Mouse (Mus musculus): ENCODE results near the gene Rtca. TPM values are rescaled to one million over a fixed set of nuclear protein-coding genes. Genes with fewer than 3 reads are reported as not detected.

Rtca gene
- 10 to 100 TPM; 57.0 to 61.5 TPM for total RNA-seq (2021)
- long read RNA-seq, experiment 1, transcript Rtca-201 (11 exons, 1,594 nt) = major isoform, 50 of 73 reads
- long read RNA-seq, experiment 1, partial matches to known transcripts = 7 of 73 reads
- long read RNA-seq, experiment 1, other reads (novel, unspliced or antisense) = 16 of 73 reads
- long read RNA-seq, experiment 2, transcript Rtca-201 (11 exons, 1,594 nt) = major isoform, 51 of 55 reads
- long read RNA-seq, experiment 2, partial matches to known transcripts = 1 of 55 reads
- long read RNA-seq, experiment 2, other reads (novel, unspliced or antisense) = 3 of 55 reads

DNA sequence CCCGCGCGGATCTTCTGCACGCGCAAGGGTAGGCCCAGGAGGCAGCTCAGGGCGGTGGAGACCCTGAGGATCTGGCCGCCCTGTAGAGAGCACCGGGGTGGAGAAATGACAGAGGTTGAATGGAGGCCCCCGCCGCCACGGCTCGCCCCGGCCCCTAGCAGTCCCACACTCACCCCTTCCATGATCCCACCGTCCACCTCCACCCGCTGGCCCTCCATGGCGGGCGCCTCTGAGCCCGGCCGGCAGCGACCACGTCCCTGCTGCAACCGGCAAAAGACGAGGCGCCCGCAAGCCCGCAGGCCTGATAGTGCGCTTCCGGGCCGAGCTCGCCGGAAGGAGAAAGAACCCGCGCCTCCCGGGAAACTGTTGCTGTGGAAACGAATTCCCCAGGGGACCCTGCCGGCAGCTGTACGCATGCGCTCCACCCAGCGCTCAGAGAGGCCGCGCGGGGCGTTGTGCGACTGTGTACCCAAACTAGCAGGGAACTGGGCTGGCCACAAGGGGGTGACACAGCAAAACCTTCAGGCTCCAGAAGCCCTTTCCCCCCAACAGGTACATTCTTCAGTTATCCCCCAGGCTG lies at the start of gene Rtca:
Gene Rtca, minus strand, starts transcription at position 437 of the 580 bp plus-strand sequence.
- DNase-seq (ENCODE audit: low spot score in 2 of 2) = peak; percentile 98

DNA sequence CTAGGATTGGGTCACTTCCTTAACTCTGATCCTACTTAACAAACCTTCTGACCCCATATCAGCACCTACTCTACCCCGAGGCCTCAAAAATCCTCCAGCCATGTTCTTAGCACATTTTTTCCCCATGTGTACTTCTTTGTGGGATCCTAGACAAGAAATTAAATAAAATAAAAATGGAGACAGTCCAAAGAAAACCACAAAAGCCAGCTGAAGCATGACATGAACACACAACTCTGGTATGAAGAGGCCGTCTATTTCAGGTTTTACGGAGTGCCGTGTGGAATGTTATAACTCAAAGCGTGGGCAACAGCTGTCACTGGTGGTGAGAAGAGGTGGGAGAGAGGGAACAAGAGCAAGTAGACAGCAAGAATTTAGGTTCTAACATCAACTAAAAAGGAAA lies 43.4 kb upstream of the Rtca start:
- DNase-seq (ENCODE audit: low spot score in 2 of 2) = peak in 1 of 2 experiments; percentile 39

DNA sequence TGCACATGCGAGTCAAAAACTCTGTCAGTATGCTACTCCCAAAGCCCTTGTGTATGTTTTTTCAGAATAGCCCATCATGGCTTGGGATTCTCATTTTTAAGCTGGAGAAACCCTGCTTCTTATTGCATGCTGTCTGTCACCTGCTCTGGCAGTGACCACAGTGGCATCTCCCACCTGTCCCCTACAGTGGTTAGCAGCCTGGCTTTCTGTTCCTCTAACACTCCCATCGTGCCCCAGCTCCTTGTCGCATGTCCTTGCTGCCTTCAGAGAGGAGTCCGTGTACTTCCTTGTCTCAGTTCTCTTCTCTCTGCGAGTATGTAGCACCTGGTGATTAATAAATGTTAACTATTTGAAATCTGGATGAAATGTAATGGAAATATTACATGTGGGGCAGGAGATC lies 39.4 kb upstream of the Rtca start:
- DNase-seq (ENCODE audit: low spot score in 2 of 2) = no peak

DNA sequence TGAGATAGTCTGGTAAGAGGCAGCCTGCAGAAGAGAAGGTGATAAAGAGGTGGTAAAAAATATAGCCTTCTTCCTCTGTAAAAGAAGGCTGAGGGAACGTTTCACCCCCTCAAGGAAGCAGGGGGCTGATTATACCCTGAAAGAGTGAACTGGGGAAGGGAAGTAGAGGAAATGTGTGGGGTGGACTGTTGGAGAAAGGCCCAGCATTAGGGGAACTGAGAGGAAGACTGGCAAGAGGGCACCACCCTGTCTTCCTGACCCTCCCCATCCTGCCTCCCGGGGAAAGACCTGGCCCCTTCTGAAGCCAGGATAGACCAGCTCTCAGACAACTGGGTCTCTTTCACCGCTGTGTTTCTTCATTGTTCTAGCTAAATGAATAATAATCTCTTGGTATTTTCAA lies 34.5 kb upstream of the Rtca start:
- no peak for DNase-seq (ENCODE audit: low spot score in 2 of 2)

DNA sequence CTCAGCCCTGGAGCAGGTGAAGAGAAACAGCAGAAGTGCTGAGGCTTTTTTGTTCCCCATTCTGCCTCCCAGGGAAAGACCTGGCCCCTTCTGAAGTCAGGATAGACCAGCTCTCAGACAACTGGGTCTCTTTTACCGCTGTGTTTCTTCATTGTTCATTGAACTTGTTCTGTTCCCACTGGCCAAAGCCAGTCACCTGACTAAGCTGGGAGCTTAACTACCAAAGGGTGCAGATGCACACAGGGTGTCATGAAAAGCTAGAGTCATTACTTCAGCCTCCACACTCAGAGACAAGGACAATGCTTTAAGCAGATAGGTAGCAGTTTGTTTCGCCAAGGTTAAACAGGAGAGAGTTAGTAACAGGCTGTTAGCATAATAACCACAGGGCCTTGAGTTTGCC lies 34.1 kb upstream of the Rtca start:
- DNase-seq (ENCODE audit: low spot score in 2 of 2) = no peak

DNA sequence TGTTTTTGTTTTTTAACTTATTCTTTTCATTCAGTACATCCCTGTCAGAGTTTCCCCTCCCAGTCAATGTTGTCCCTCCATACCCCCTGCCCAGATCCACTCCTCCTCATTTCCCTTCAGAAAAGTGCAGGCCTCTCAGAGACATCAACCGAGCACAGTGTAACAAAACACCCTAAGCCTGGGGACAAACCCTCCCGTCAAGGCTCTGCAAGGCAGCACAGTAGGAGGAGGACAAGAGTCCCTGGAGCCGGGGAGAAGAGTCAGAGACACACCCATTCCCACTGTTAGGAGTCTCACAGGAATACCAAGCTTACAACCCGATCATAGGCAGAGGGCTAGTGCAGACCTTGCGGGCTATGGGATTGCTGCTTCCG lies 29.2 kb upstream of the Rtca start:
- no peak for DNase-seq (ENCODE audit: low spot score in 2 of 2)

DNA sequence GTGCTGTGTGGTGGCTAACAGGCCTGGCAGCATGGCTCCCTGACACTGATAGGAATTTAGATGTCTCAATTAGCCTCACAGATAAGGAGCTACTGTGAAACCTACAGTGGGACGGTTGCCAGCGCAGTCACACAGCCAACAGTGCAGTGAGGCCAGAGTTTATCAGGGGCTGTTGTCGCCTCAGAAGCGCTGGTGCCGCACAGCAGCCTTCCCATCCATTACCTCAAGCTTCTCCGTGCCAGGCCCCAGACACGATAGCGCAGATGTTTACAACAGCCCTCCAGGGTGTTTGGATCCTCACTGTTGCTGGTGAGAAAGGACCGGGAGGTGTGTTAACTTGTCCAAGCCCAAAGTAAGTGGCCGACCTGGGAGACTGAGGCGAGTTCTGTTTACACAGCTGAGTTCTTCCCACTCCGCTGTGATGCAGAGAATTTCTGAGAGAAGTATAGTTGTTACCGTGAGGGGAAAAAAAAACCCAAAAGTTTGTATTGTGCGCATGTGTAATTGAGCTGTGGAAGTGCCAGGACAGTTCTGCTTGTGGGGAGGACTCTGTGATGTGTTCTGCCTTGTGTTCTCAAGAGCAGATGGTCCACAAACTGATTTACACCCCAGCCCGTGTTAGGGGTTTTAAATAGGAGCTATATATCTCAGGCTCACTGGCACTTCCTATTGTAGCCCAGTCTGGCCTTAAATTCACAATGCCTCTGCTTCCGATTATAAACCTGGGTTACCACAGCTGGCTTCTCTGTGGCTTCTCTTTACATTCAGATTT lies 28.6 kb upstream of the Rtca start:
- no peak for DNase-seq (ENCODE audit: low spot score in 2 of 2)

DNA sequence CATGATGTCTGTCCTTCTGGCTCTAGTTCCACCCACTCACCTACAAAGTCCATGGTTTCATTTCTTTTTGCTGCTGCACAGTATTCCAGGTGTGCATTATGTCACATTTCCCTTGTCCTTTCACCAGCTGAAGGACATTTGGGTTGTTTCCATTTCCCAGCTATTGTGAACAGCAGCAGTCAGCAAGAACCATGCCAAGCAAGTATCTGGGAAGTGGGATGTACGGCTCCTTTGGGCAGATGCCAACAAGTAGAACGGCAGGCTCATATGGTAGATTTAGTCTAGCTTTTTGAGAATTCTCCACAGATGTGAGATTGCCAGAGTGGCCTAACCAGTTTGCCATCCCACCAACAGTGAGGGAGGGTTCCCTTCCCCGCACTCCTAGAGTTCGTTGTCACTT lies 22.8 kb upstream of the Rtca start:
- peak; percentile 36 to 37 for DNase-seq (ENCODE audit: low spot score in 2 of 2)

DNA sequence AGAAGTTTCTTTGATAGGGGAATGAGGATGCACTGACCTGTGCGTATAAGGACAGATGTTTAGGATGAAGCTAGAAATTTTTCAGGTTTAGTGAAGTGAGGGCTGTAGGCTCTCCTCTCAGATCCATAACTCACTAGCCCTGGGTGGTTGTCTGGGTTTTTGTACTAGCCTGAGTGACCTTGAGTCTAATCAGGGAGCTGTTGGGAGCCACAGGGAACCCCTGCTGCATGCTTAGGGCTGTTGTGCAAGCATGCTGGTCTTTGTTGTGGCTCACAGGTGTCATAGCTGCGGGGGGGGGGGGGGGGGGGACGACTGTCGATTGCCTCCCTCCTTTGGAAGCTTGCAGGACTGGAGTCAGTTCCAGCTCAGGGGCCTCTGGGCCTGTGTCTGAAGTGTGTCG lies 21.7 kb upstream of the Rtca start:
- DNase-seq (ENCODE audit: low spot score in 2 of 2) = no peak

DNA sequence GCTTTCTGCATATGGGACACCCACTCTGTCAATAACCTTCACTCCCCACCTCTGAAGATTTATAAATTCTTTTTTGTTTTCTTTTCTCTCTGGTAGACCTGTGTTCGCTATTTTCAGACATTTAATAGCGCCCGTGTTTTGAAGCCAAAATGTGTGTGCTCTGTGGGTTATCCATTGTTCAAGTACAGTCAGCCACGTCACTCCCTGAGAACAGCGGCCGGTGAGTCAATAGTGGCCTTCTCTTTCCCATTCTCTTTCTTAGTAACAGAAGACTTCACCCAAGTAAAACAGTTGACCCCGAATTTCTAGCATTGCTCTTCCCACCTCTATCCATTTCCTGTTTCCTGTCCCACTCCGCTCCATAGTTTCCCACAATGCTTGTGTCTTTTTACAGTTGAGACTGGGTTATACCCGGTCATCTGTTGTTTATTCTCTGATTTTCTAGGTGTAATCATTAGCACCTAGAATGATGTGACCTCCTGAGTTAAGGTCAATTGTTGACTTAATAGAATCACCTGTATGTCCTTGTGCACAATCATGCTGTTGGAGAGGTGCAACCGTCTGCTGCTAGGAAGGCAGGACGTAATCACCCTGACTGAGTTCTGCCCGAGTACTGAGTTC lies 12.2 kb upstream of the Rtca start:
- no peak for DNase-seq (ENCODE audit: low spot score in 2 of 2)

DNA sequence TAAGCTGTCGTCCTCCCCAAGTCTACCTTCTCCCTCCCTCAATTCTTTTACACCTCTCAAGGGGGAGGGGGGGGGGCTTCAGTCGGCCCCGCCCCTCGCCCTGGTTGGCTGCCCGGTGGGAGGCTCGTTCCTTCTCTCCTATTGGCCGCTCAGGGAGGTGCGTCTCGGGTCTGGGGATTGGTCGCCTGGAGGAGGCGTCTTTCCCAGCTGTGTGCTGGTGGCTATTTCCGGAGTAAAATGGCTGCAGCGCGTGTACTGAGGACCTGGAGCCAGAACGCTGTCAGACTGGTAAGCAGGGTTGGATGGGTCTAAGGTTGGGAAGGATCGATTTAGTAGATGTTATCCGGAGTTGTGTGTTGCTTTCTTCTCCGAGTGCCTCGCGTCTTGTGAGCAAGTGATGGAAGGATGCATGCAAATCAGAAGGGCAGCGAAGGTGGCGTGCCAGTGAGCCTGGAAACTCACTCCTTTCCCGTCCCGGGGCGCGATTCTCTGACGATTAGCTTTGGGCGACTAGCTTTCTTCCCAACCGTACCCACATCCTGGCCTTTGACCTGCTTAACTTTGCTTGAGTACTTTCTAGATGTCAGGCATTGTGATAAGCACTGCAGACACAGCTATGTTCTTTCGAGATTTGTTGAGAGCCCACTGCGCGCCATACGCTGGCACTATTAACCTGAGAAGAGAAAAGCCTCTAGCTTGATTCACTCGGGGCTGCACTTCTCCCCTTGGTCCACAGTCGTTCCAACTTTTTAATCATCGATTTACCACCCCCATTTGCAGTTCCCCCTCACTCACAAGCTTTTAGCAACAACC lies 5.1 kb upstream of the Rtca start, which contains the start of gene Dbt:
Gene Dbt, plus strand, starts transcription at position 167 of the 813 bp plus-strand sequence.
- peak; percentile 84 to 87 for DNase-seq (ENCODE audit: low spot score in 2 of 2)

DNA sequence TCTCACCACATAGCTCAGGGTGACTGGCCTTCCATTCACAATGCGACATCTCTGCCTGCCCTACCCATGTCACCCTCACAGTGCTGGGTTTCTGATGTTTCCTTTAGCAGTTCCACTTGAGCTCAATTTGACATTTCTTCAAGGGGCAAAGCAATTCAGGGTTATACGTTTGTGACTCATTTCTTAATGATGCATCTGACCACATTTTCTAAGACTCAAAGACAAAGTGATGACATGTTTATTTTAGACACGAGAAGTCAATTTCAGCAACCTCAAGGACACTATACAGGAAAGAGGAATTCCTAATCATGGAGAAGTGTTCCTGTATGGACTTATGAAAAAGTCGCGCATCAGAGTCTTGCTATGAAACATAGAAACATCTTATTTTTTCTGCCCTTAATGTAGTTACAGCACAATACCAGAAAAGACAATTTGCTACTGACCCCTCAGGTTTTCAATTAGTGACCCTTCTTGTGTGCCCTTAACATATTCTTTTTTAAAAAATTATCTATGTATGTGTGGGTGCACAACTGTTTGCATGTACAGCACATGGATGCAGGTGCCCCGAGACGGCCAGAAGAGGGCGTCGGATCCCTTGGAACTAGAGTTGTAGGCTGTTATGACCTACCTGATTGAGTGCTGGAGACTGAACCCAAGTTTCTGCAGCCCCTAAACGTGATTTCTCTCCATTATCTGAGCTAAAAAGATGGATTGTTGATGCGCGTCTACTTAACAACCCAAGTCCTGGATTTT lies 4.3 kb upstream of the Rtca start:
- no peak for DNase-seq (ENCODE audit: low spot score in 2 of 2)

DNA sequence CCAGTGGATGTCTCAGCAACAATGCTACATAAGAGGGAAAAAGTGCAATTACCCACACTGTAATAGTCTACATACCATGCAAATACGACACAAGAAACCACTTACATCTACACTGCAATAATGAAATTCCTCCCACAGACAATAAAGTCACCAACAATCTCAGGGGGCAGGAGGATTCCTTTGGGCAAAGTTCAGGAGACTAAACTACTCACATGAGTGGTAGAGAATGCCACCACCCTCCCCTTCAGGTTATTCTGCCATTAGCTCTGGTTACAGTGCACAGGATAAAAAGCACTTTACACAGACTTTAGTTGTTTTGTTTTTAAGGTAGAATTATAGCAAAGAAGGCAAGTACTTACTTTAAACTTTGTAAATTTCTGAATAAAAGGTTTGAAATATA lies 12.3 kb downstream of the Rtca start:
- no peak for DNase-seq (ENCODE audit: low spot score in 2 of 2)

DNA sequence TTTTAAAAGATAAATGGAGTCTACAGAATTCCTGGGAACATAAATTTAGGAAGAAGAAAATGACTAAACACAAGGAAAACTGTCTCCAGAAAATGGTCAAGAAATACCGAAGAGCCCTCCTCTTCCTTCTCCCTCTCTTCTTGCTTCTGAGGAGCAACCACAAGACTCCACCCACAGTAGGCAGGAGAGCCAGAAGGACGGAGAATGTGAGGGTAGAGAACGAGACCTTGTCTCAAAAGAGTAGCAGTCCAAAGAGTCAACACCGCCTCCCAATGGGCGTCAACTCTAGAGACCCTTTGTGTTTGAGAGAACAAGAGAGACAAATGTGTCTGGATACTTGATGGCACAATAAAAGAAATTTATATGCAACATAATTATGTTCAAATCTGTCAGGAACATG lies 14.3 kb downstream of the Rtca start:
- DNase-seq (ENCODE audit: low spot score in 2 of 2) = no peak

DNA sequence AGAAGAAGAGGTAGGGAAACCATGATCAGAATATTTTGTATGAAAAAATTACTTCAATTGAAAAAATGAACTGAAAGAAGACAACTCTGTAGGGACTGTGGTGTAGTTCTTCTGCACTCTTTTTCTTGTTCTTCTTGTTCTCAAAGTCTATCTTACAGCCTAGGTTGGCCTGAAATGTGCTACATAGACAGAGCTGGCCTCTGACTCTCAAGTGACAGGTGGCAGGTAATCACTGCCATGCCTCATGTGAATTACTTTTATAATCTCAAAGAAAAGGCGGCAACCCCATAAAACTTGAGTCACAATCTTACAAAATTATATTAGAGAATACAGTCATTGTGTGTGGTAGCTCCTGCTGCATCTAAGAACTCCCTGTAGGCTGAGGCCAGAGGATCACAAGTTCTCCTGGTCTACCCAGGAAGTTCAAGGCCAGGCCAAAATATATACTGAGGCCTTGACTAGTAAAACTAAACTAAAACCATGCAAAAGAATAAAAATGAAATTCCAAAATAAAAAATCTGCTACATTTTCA lies 16.0 kb downstream of the Rtca start:
- DNase-seq (ENCODE audit: low spot score in 2 of 2) = no peak

DNA sequence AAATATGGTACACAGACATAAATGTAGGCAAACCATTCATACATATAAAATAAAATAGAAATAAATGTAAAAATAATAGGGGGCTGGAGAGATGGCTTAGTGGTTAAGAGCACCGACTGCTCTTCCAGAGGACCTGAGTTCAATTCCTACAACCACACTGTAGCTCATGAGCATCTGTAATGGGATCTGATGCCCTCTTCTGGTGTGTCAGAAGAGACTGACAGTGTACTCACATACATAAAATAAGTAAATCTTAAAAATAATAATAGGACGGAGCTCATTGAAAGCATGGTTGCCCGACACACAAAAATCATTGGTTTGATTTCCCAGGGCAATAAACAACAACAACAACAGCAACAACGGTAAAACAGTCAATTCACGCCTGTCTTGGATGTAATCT lies 17.1 kb downstream of the Rtca start:
- no peak for DNase-seq (ENCODE audit: low spot score in 2 of 2)

DNA sequence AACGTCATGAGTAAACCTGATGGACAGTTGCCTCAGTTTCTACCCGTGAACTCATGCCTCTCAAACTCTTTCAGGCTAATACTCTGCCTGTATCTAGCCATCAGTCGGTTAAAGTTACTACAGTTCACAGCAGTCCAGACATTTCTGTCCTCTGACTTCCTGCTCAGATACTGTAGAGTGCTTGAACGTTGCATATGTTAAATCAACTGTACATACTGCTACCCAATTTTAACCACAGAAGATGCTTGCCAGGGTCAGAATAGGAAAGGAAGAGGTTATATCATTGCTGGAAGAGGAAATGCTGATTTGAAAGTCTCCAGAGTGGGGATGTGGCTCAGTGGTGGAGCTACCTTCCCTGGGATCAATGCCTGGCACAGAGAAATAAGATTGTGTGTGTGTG lies 24.7 kb downstream of the Rtca start:
- no peak for DNase-seq (ENCODE audit: low spot score in 2 of 2)

DNA sequence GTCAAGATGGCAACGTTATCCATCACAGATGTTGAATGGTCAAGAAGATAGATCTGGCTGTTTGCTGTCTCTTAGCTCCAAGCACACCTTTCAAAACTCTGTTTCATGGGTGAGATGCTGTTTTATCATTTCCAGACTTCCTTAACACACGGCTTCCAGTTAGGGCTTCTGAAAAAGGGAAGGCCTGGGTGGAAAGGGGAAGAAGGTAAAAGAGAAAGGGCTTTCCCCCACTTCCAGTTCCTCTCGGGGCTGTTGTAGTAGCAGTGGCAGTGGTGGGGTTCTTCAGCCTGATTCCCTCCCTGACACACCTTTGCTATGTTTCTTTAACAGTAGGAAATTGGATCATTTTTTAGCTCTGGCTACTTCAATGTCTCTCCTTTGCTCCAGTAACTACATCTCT lies 25.3 kb downstream of the Rtca start:
- no peak for DNase-seq (ENCODE audit: low spot score in 2 of 2)

DNA sequence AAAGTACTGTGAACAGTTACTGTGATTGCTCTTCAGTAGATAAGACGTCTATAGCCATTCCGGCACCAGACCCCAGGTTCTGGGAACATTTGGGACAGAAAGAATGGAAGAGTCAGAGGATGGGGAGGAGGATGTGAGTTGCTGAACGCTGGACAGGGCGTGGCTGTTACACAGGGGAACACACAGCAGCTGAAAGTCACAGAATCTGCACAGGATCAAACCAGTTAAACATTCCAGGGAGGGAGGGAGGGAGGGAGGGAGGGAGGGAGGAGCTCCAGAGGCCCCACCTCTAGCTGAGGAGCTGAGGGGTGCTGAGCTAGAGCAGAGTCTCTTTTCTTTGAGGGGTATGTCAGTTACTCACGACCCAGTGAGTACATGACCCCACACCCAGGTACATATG lies 27.1 kb downstream of the Rtca start:
- no peak for DNase-seq (ENCODE audit: low spot score in 2 of 2)

DNA sequence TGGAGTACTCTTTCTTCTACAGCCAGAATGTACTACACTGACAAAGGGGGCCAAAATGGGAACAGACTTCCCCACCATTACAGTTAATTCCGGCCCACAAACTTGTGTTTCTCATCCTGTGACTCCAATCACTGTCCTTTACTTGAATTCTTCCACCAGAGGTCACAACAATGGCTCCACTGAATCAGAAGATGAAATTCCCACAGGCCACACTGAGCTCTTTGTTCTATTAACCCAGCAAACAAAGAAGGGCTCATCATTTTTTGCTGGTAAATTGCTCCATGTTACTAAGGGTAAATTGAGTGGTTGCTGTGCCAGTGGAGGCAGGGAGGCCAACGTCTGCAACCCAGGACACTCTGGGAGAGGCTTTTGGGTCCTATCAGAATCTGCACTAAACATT lies 27.9 kb downstream of the Rtca start:
- no peak for DNase-seq (ENCODE audit: low spot score in 2 of 2)

Data from left cerebral cortex, adult 18-20 months (tissue).